Mouse (Mus musculus) midbrain, embryonic 12.5 days (tissue): ENCODE data around the gene Tial1. TPM values are rescaled to one million over a fixed set of nuclear protein-coding genes. Genes with fewer than 3 reads are reported as not detected.

ENCODE experiments used
- ATAC-seq: fragments of 200-750 bp; cut with Nextera tagmentation; 2 replicates; pipeline ENCODE4 v1.8.0; 2017; ENCODE audit warnings: low read depth, moderate TSS enrichment, moderate library complexity; ENCODE audit not compliant: low FRiP score
- H3K27ac ChIP-seq: fragments of 300-500 bp; sonication (generic); replicated peaks from 2 replicates; pipeline ENCODE4 v1.5.1; 2016; ENCODE audit warnings: mild to moderate bottlenecking
- H3K27me3 ChIP-seq: fragments of 300-500 bp; sonication (generic); 2 replicates; pipeline ENCODE4 v1.6.1; 2016; ENCODE audit warnings: mild to moderate bottlenecking
- H3K36me3 ChIP-seq: fragments of 300-500 bp; sonication (generic); 2 replicates; pipeline ENCODE4 v1.6.1; 2016
- H3K4me1 ChIP-seq: fragments of 300-500 bp; sonication (generic); 2 replicates; pipeline ENCODE4 v1.6.1; 2016
- H3K4me2 ChIP-seq: fragments of 300-500 bp; sonication (generic); replicated peaks from 2 replicates; pipeline ENCODE4 v1.6.1; 2016; ENCODE audit warnings: mild to moderate bottlenecking, moderate library complexity
- H3K4me3 ChIP-seq: fragments of 300-500 bp; sonication (generic); 2 replicates; pipeline ENCODE4 v1.5.1; 2016; ENCODE audit warnings: mild to moderate bottlenecking
- H3K9ac ChIP-seq: fragments of 300-500 bp; sonication (generic); replicated peaks from 2 replicates; pipeline ENCODE4 v1.6.1; 2016; ENCODE audit warnings: mild to moderate bottlenecking, moderate library complexity
- H3K9me3 ChIP-seq: fragments of 300-500 bp; sonication (generic); 2 replicates; pipeline ENCODE4 v1.6.1; 2016; ENCODE audit warnings: mild to moderate bottlenecking
- WGBS: fragments of 180-500 bp; shearing (Covaris S2); methylation state at CpG from one replicate; pipeline ENCODE4 v1.1.7; 2016; 5-methylcytosine and 5-hydroxymethylcytosine counted together
- polyA plus RNA-seq: library from polyadenylated mRNA; unstranded; fragments of >200 nt; fragmentation: Nextera tagmentation; extraction: Ambion mirVana; gene quantifications from 2 replicates; pipeline ENCODE4 v1.2.1, GENCODE M21; 2016

Tial1 gene
- polyA plus RNA-seq, 1 experiment from 2014 or later, result 39.4 TPM

DNA sequence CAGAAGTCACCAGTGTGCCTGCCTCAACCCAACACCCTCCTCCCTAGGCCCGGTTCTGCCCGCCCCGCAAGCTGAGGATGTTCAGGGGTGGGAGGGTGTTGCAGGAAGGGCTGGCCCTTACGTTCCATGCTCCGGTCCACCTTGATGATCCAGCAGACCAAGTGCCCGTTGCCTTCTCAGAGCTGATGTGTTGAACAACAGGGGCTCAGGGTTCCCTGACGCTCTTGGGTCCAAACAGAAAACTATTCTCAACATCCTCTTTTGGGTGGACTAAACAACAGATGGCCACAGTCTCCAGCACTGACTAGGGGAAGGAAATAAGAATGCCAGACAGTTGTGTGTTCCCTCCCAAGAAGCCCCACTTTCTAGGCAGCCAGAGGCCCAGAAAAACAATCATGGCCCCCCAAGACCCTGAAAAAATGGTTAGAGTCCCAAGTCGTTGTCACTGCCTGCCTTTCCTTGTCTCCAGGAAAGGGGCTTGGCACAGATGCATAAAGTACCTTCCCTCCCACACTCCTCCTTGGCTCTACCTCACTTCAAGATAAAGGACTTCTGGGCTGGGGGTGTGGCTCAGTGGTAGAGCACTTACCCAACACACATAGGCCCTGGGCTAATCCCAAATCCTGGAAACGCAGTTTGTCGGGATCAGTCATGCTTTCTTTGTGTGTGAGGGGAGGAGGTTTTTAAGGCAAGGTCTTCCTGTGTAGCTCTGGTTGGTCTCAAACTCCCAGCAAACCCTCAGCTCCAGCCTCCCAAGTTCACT lies 49.3 kb downstream of the Tial1 start:
- no peak overlapping the region for H3K4me3 ChIP-seq
- no peak overlapping the region for H3K4me2 ChIP-seq
- H3K4me1 ChIP-seq, result peaks cover 4% of the 10 kb centered on the region
- peaks cover 31% of the 10 kb centered on the region for H3K27me3 ChIP-seq
- H3K9ac ChIP-seq, result no peak overlapping the region
- H3K9me3 ChIP-seq, result peaks cover 4% of the 10 kb centered on the region; the same call in 1 of the 2 replicates
- WGBS, result 69% methylated on average over 10 of the region's 10 CpGs
- ATAC-seq, result no peak
- no peak overlapping the region for H3K27ac ChIP-seq
- no peaks in the 10 kb centered on the region for H3K36me3 ChIP-seq

DNA sequence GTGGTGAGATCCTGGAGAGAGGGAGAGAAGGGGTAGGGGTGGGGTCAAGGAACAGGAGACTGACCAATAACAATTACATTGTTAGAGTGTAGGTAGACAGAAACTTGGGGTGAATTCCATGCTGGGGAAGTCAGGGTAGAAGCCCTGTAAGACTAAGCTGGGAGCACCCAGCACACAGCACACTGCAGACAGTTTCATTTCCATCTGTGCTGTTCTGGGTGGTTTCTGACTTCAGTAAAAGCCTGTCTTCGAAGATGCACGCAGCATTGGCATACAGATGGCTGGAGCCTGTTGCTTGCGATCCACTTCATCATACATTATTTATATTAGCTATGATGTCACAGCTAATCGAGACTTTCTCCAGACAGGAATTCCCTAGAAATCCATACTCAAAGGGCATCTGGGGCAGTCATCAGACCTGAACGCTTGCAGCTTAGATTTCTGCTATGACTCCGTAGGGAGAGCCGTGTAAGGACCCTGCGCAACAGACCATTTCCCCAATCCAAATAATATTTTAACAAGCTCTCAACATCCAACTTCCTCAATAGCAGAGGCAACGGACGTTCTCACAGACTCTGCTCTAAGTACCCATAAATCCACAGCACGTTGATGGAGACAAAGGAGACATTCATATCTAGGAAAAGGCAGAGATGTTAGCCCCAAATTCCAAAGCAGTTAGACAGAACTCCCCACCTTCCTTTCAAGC lies 50.7 kb downstream of the Tial1 start:
- WGBS, result 86% methylated on average over 11 of the region's 11 CpGs

DNA sequence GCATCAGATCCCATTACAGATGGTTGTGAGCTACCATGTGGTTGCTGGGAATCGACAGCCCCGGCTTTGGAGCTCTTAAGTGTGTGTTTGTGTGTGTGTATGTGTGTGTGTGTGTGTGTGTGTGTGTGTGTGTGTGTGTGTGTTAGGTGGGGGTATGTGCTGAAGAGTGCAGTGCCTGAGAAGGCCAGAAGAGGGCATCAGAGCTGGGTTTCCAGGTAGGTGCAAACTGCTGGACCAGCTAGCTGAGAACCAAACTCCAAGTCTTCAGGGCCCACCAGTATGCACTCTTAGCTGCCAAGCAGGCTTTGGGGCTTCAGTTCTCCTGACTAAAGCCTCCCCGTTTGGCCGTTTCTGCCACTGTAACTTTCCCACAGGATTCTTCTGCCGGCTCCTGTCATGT lies 53.3 kb downstream of the Tial1 start:
- H3K9me3 ChIP-seq, result peaks cover 4% of the 10 kb centered on the region; the same call in 1 of the 2 replicates
- no peak overlapping the region for H3K4me3 ChIP-seq
- no peak overlapping the region for H3K4me2 ChIP-seq
- no peak for ATAC-seq
- no peak overlapping the region for H3K9ac ChIP-seq
- no peaks in the 10 kb centered on the region for H3K36me3 ChIP-seq
- WGBS, result 92% methylated on average over 5 of the region's 5 CpGs
- H3K27ac ChIP-seq, result no peak overlapping the region
- H3K4me1 ChIP-seq, result no peaks in the 10 kb centered on the region
- no peaks in the 10 kb centered on the region for H3K27me3 ChIP-seq

More for the DNA sequence above, 50.7 kb downstream of the Tial1 start:
- Histone ChIP-seq H3K36me3 (no peaks in the 10 kb centered on the region), H3K4me3 (no peak overlapping the region), H3K27ac (no peak overlapping the region), H3K9me3 (peaks cover 4% of the 10 kb centered on the region; the same call in 1 of the 2 replicates), H3K4me1 (no peaks in the 10 kb centered on the region), H3K4me2 (no peak overlapping the region), H3K27me3 (peaks cover 17% of the 10 kb centered on the region), H3K9ac (no peak overlapping the region)
- ATAC-seq, result no peak

DNA sequence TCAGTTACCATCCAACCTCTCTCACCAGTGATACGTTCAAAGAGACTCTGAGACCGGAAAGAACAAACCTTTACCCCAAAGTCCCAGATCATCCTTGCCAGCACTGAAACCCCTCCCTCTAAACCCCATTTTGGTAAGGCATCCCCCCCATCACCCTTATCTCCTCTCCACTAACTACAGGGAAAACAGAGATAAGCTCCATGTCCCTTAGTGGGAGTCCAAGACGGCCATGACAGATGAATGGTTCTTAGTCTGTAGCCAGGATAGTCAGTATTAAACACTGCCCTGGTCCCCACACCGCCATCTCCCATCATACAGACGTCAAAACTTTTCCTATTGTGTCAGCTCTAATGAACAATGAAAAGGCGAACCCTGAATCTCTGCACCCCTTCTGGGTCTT lies 57.5 kb downstream of the Tial1 start:
- Histone ChIP-seq H3K4me1 (no peaks in the 10 kb centered on the region), H3K4me2 (no peak overlapping the region), H3K9ac (no peak overlapping the region), H3K4me3 (no peak overlapping the region), H3K27ac (no peak overlapping the region), H3K9me3 (peaks cover 4% of the 10 kb centered on the region; the same call in 1 of the 2 replicates), H3K36me3 (no peaks in the 10 kb centered on the region), H3K27me3 (no peaks in the 10 kb centered on the region)
- 88% methylated on average over 6 of the region's 6 CpGs for WGBS
- no peak for ATAC-seq

DNA sequence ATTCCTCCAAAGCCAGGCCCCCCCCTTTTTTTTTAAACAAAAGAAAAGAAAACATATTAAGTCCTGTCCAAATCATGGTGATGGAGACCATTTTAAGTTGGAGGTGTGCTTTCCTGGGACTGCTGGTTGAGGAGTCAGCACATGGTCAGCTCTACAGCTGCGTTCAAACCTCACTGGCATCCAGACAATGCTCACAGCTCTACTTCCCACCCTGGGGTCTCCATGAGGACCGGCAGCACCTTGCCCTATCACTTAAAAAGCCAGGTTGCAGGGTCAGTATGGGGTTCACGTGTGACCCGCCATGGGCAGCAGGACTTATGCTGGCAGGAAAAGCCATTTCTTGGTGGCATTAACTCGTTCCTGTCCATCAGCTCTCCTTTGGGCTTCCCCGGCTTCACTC lies 57.9 kb downstream of the Tial1 start:
- Histone ChIP-seq H3K36me3 (no peaks in the 10 kb centered on the region), H3K4me3 (no peak overlapping the region), H3K9ac (no peak overlapping the region), H3K9me3 (peaks cover 4% of the 10 kb centered on the region; the same call in 1 of the 2 replicates), H3K27me3 (no peaks in the 10 kb centered on the region), H3K4me1 (no peaks in the 10 kb centered on the region), H3K27ac (no peak overlapping the region), H3K4me2 (no peak overlapping the region)
- ATAC-seq, result no peak
- WGBS, result 84% methylated on average over 6 of the region's 6 CpGs

DNA sequence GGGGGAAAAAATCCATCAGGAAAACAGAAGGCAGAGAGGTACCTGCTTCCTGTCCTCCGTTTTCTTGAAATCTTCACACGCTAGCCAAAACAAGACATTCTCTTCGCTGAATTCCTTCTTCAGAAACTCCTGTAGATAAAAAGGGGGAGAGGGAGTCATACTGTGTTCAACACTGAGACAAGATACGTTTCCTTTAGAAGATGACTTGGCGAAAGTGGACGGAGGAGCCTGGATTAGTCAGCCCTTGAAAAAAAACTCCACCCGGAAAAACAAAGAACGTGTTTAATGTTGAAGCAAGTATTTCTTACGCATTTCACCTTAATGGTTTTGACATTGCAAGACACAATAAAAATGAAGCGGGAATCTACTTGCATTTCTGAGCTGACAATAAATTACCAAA lies 58.4 kb downstream of the Tial1 start:
- no peak overlapping the region for H3K4me2 ChIP-seq
- H3K27ac ChIP-seq, result no peak overlapping the region
- H3K9ac ChIP-seq, result no peak overlapping the region
- H3K27me3 ChIP-seq, result no peaks in the 10 kb centered on the region
- H3K4me1 ChIP-seq, result no peaks in the 10 kb centered on the region
- no peaks in the 10 kb centered on the region for H3K36me3 ChIP-seq
- no peak overlapping the region for H3K4me3 ChIP-seq
- peaks cover under 1% of the 10 kb centered on the region; the same call in 1 of the 2 replicates for H3K9me3 ChIP-seq
- 81% methylated on average over 10 of the region's 10 CpGs for WGBS
- no peak for ATAC-seq

DNA sequence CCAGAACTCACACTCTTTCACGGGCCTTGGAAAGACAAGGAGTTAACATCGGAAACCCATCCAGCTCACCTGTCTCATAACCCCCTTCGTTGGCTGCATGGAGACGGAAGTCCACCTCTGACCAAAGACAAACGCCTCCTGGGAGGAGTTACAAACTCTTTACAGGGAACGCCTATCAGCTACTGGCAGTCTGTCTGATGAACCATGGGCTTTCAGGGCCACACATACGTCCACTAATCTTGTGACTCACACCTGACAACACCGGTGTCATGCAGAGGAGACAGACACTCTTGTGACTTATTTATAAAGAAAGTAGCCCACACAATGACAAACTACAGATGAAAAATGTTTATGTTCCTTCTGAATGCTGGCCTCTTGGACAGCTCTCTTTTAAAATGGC lies 58.9 kb downstream of the Tial1 start:
- ATAC-seq, result no peak
- H3K27ac ChIP-seq, result no peak overlapping the region
- no peaks in the 10 kb centered on the region for H3K27me3 ChIP-seq
- H3K9ac ChIP-seq, result no peak overlapping the region
- H3K4me2 ChIP-seq, result no peak overlapping the region
- H3K36me3 ChIP-seq, result no peaks in the 10 kb centered on the region
- WGBS, result 87% methylated on average over 8 of the region's 8 CpGs
- H3K4me3 ChIP-seq, result no peak overlapping the region
- H3K4me1 ChIP-seq, result no peaks in the 10 kb centered on the region
- H3K9me3 ChIP-seq, result no peaks in the 10 kb centered on the region

DNA sequence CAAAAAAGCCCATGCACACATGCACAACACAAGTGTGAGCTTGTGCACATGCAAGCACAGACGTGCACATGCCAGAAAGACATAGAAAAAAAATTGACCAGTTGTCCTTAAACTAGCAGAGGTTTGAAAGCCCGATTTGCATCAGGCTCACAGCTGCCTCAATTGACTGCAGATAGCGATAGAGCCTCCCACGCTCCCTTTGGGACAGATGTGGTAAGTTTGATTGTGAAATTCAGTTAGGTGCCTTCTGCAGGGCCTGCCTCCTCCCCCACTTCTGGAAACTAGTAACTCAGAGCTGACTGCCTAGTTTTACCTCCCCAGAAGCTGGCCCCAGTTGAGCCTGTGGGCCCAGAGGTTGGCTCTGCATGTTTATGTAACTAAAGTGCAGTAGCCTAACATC lies 62.9 kb downstream of the Tial1 start:
- WGBS, result 82% methylated on average over 4 of the region's 4 CpGs
- no peak overlapping the region for H3K4me3 ChIP-seq
- no peak overlapping the region for H3K9ac ChIP-seq
- H3K9me3 ChIP-seq, result no peaks in the 10 kb centered on the region
- H3K4me2 ChIP-seq, result no peak overlapping the region
- H3K36me3 ChIP-seq, result no peaks in the 10 kb centered on the region
- no peak for ATAC-seq
- no peaks in the 10 kb centered on the region for H3K27me3 ChIP-seq
- H3K4me1 ChIP-seq, result no peaks in the 10 kb centered on the region
- no peak overlapping the region for H3K27ac ChIP-seq

DNA sequence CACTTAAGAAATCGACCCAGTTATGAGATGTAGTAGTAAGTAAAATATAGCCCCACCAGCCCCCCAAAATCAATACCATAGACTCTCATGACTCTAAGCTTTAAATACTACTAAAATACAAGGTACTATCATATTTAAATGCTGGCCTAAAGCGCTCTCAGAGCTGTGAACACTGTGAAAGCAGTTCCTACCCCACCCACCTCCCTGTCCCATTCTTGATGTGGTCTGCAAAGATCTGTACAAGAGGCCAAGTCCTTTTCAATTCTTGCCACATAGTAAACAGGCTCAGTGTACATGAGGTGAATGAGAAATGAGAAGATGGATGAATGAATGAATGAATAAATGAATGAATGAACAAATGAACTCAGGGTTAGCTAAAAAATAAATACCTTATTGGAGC lies 64.5 kb downstream of the Tial1 start:
- Histone ChIP-seq H3K4me3 (no peak overlapping the region), H3K27me3 (no peaks in the 10 kb centered on the region), H3K36me3 (no peaks in the 10 kb centered on the region), H3K4me2 (no peak overlapping the region), H3K4me1 (no peaks in the 10 kb centered on the region), H3K9me3 (no peaks in the 10 kb centered on the region), H3K27ac (no peak overlapping the region), H3K9ac (no peak overlapping the region)
- ATAC-seq, result no peak
- WGBS, result 65% methylated on average over 2 of the region's 2 CpGs

DNA sequence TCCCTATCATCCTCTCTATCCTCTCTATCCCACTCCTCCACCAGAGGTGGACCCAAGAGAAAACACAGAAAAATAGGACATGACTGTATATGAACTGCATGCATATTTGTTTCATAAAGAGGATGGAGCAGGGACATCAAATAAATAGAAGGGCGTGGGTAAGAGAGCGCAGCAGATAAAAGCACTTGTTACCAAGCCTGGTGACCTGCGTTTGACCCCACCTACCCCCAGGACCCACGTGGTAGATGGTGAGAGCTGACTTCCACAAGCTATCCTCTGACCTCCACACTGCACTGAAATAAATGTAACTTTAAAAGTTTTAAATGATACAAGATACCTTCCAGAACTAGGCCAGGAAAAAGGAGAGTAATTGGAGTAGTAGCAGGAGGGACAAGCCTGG lies 67.8 kb downstream of the Tial1 start:
- Histone ChIP-seq H3K9ac (no peak overlapping the region), H3K27ac (no peak overlapping the region), H3K36me3 (no peaks in the 10 kb centered on the region), H3K9me3 (no peaks in the 10 kb centered on the region), H3K4me1 (no peaks in the 10 kb centered on the region), H3K4me2 (no peak overlapping the region), H3K4me3 (no peak overlapping the region), H3K27me3 (no peaks in the 10 kb centered on the region)
- 77% methylated on average over 4 of the region's 4 CpGs for WGBS
- ATAC-seq, result no peak

DNA sequence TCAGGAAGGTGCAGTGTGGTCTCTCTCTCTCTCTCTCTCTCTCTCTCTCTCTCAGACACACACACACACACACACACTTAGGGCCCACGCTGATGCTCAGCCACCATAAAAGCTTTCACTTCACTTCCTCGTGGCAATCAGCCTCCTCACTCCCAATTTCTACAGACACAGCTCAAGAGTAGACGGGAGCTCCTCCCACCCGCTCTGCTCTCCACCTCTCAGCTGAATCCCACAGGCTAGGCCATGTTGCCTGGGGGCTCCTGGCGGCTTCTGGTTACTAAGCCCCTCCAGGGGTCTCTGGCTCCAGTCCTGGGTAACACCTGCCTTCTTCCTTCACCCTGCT lies 68.6 kb downstream of the Tial1 start:
- Histone ChIP-seq H3K4me2 (no peak overlapping the region), H3K9me3 (no peaks in the 10 kb centered on the region), H3K4me1 (no peaks in the 10 kb centered on the region), H3K27me3 (no peaks in the 10 kb centered on the region), H3K36me3 (no peaks in the 10 kb centered on the region), H3K4me3 (no peak overlapping the region), H3K9ac (no peak overlapping the region), H3K27ac (no peak overlapping the region)
- ATAC-seq, result no peak
- 39% methylated on average over 5 of the region's 5 CpGs for WGBS

DNA sequence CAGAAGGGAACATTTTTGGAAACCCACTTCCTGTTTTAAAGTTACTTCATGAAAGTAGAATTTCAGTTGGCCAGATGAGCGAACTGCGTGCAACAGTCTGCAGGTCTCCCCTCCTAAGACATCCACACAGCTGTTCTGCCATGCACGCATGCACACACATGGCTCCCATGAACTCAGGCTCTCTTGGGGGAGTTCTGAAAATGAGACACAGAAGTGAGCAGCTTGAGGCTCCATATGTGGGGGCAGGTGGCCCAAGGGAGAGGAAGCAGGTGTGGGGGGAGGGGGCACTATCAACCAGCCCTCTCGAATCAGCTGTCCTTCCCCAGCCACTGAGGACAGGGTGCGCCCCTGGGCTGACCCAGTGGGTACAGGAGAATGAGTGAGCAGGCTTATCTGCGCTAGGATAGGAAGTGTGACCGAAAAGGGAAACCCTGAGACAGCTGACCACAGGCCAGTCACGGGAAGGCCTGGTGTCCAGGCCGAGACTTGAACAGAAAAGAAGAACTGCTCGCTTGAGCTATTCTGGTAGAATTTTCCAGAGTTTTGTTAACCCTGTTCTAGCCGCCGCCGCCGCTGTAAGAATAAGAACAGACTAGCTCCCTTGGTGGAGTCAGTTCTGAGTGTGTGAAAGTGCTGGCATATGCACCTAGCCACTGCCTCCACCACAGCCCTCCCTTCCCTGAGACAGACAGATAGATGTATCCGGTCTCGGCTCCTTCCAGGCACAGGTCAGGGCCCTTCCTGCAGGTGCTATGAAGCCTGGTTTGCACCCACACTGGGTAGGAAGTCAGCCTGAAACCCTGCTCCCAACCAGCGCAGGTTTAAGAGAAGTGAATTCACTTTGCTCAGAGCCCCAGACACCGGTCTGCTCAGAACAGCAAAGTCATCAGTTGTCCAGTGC lies 69.2 kb downstream of the Tial1 start:
- Histone ChIP-seq H3K4me3 (no peak overlapping the region), H3K27ac (no peak overlapping the region), H3K4me1 (no peaks in the 10 kb centered on the region), H3K9ac (no peak overlapping the region), H3K9me3 (no peaks in the 10 kb centered on the region), H3K4me2 (no peak overlapping the region), H3K36me3 (no peaks in the 10 kb centered on the region), H3K27me3 (no peaks in the 10 kb centered on the region)
- no peak for ATAC-seq
- 85% methylated on average over 18 of the region's 18 CpGs for WGBS
